Mouse (Mus musculus) kidney, adult 9 months (tissue): ENCODE measurements at regions not wholly inside any gene's neighbourhood (a gene's known extent, or its start where the extent isn't known, plus 50 kb on each side); places are given as distances from the start of the nearest gene placed in this dataset.

Experiments used
- DNase-seq: peaks from one replicate; pipeline ENCODE4 v3.0.0; 2022

DNA sequence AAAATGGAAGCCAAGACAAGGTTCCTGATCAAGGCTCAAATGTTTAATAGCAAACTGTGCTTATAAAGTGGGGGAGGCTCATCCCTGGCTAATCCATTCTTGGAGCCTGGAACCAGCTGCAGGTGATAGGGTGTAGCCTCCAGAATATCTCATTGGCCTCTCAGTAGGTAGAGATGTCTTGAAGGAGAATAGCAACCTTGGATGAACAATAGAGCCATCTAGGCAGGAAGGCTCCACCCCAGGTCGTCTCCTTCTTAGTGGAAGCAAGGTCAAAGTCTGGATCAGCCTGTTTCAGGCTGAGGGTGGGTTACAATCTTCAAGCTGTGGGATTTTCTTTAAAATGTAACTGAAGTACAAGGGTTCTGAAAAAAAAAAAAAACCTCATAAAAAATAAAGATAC lies 63.9 kb upstream of the Esp8 start:
- no peak for DNase-seq

DNA sequence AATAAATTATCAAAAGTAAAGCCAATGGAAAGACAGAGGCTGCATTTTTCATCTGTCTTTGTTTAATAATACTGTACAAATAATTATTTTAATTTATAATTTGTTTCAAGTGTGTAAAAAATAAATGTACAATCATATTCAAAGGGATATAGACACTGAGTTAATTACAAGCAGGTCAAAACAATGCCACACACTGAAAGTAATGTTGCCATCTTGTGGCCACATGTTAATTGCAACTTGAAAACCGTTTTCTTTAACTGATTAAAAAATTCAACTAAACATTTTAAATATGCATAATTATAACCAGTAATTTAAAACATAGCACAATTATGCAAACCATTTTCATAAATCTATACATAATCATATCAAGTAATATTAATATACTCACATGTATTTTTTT lies 89.4 kb upstream of the Esp8 start:
- DNase-seq: peak; percentile 4

- DNase-seq: no peak
Measured at GRCm38 (mm10) chr17:40418651-40419050, 99.6 kb upstream of the Crisp1 start.

DNA sequence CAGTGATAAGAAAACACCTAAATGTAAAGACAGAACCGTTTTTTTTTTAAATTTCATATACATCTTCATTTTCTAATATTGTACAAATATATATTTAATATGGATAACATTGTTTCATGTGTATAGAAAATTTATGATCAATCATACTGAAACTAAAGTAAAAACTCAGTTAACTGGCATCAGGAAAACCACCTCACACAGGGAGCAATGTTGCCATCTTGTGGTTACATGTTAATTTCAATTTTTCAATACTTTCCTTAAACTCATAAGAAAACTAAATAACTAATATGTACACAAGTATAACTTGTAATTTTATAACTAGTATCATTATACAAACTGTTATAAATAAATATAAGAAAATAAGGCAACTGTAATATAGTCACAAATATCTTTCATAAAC lies 65.6 kb upstream of the Crisp1 start:
- no peak for DNase-seq

DNA sequence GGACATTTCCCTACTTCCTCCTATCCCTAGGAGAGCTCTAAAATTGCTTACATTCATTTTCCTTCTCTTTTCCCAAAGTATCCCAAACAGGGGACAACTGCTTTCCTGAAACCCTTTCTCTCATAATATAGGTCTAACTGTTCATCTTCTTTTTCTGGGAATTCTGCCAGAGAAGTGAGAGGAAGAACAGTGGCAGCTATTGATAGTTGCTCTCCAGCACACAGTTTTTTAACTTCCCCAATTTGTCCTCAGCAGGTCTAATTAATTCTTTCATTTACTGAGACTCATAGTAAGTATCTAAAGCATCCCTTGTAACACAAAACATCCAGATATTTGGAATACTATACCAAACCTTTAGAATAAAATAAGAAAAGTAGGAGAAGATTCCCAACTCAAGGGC lies 53.7 kb upstream of the Crisp1 start:
- no peak for DNase-seq
